Mouse (Mus musculus): Measurements from ENCODE around the gene Znrd1as.

DNA sequence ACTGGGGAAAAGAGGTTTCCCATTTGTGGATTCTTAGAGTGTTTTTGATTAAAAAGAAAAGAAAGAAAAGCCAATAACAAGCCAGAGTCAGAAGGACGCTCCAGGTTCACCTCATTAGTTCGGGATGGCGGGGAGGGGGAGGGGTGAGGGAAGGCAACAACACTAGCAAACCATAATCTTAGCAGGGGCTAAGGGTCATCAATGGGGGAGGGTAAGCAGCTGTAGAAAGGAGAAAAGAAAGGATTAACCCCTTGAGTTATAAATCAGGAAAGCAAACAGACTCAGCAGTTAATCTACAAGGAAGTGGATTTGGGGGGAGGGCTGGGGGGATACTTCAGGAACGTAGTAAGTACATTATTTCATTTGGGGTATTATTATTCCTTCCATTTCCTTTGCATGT is 23.5 kb downstream of the Znrd1as start:
- no peak for TF ChIP-seq CTCF (IDR thresholded peaks at IDR 0.05; ENCODE audit: low read depth)
- no peak for TF ChIP-seq EP300 (IDR thresholded peaks at IDR 0.05; ENCODE audit: low read depth)
